Mouse (Mus musculus) spleen, postnatal 36 days (tissue): ENCODE measurements around the gene Xlr.
"Not testable (repeated sequence)": the region's sequence is repeated elsewhere in the genome, so short reads cannot be mapped to it uniquely, and the experiment has no call there.

Source experiments
- DNase-seq, 2 experiments: peaks; one replicate each; pipeline ENCODE4 v3.0.0; 2022; ENCODE audit warnings: low spot score in 2 of 2, mixed read lengths in 1 of 2

The Xlr gene

DNA sequence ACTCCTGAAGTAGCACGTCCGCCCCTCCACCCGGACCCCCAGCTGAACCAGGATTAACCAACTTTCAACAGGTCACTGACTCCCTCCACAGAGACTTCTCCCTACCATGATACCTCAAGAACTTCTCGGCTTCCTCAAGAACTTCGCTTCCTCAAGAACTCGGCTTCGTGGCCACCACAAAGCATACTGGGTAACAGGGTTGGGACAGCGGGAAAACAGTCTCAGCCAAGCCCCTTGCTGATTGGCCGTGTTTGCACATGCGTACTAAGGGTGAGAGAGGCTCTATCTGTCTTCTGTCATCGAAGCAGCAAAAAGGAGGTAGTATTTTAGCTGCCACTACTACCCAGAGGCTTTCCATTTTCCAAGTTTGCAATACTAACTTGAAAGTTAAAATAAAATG lies at the start of gene Xlr:
Xlr (minus strand) TSS at position 188 of the 400 bp plus-strand sequence.
- not testable (repeated sequence) for DNase-seq

DNA sequence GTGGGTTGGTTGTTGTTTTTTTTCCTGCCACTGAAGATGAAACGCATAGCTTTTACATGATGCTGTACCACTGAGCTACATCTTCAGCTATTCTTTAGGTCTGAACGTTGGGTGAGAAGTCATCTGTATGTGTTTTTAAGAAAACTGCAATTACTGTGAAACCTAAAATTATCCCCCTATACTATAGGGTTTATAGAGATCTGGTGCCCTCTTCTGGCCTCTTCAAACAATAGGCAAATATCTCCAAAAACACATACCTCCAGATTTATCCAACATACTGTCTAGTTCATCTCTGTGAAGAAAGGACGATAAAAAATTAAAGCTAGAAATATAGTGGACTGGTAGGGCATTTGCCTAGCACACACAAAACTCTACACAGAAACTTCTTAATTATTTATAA lies 1.6 kb upstream of the Xlr start:
- no peak for DNase-seq

DNA sequence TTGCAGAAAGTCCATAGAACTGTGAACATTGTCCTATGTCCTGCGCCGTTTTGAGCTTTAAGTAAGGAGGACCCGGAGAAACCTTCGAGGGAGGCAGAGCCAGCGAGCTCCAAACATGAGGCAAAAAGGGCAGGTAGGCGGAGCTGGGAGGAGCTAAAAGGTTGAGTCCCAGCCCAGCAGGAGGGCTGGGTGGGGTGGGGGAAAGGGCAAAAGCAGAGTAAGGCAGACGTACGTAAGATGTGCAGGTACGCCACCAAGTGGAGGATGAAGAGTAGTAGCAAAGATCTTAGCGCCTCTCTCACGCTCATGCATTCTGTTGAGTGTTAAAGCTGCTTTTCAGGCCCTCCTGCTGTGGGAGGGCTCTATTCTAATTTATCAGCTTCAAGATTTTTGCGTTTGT lies 21.2 kb downstream of the Xlr start, which contains the start of gene Zfp36l3:
Zfp36l3 (minus strand) TSS at position 119 of the 400 bp plus-strand sequence.
- no peak for DNase-seq

DNA sequence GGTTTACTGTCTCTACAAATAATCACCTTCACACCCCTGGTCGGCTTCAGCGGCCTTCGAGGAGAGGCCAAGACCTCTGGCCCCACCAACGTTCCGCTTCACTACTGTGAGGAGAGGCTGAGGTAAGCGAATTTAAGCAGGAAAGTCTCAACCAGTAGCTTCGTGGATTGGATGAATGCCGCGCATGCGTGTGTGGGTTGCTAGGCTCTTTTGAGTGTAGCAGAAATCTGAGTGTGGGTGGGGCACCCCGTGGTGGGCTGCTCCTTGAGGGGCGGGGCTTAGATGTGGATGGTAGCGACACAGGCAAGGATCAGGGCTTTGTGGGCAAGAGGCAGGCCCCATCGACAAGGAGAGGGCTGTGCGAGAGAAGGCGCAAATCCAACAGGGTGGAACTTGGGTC lies 39.8 kb downstream of the Xlr start, which contains the start of gene 1700013H16Rik:
1700013H16Rik (minus strand) TSS at position 96 of the 400 bp plus-strand sequence.
- no peak for DNase-seq

DNA sequence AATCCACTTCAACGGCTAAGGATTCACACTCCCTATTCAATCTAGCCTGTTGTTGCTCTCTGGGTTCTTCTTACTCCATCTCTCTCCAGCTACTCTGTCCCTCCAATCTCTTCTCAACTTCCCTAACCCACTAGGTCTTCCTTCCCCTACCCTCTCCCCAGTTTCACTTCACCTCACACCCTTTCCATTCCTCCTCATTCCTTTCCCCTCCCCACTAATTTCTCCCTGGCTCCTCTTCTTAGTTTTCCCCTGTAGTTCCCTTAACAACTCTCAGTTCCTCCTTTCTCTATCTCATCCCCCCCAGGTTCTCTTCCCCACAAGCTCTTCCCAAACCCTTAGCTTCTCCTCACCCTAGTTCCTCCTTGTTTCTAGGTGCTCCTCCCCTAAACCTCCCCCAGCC lies 44.7 kb downstream of the Xlr start:
- no peak for DNase-seq

DNA sequence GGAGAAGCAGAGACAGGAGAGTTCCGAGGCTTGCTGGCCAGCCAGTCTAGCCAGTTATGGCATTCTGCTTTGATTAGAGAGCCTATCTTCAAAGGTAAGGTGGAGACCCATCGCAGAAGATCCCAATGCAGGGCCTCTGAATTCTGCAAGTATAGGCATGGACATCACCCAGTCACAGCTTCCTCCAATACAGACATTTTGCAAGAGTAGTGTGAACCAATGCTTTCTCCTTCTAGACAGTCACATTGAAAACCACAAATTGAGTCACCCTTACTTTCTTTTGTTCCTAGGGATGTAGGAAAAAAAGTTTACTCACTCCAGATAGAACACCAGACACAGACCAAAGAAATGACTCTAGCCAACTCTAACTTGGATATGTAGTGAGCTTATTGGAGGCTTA lies 68.5 kb downstream of the Xlr start:
- no peak for DNase-seq
